Mouse (Mus musculus): ENCODE data around the gene Rcbtb2. TPM values are rescaled to one million over a fixed set of nuclear protein-coding genes. Genes with fewer than 3 reads are reported as not detected.

Rcbtb2 gene
- polyA plus RNA-seq (2017; shearing (Covaris generic)) = 10 to 100 TPM; 69.7 to 91.7 TPM

DNA sequence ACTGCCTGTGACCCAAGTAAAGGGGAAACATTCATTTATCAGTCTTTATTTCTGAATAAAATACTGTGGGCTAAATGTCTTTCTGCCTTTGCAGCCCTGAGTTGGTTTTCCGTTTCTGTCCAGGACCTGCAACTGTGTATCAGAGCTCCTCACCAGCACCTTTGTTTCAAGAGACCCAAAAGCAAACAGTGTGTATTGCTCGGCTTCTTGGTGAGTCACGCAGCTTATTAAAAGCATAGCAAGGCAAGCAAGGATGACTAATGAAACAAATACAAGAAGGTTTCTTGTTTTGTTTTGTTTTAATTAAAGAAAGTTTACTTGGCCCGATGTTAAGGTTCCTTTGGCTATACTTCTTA is at the start of gene Rcbtb2:
Gene Rcbtb2, plus strand, starts transcription at position 115 of the 356 bp plus-strand sequence.

DNA sequence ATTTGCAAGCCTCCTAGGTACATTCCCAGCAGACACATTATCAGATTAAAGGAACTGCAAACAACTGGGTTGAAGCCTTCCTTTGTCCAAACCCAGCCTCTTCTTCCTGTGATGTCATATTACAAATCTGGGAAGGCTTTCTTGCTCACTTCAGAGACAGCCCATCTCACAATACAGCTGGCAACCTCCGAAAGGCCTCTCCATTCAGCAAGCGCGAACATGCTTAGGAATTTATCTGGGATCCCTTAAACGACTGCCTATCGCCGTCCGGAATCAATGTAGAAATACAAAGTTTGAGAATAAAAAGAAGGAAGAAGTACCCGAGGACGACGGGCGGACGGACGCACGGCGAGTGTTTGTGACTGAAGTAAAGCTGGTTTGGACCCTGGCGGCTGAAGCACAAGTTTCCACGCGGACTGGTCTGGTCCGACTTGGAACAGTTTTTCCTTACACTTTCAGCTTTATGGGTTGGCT is 115.0 kb downstream of the Rcbtb2 start, which contains the start of gene Lpar6:
Gene Lpar6, plus strand, starts transcription at position 48 of the 474 bp plus-strand sequence.

Other genes with a start within 250 kb of the Rcbtb2 start
- 10 to 100 TPM; 22.2 to 35.6 TPM for gene Cysltr2, start 73.9 kb upstream of the Rcbtb2 start, polyA plus RNA-seq (2017; shearing (Covaris generic))
- gene Lpar6, start 114.9 kb downstream of the Rcbtb2 start, polyA plus RNA-seq (2017; shearing (Covaris generic)) = 10 to 100 TPM; 13.4 to 30.2 TPM
- 100 to 1,000 TPM in 1 of 2 experiments, 10 to 100 TPM in 1; 65.2 to 113 TPM for gene Rb1, start 202.8 kb downstream of the Rcbtb2 start, polyA plus RNA-seq (2017; shearing (Covaris generic))

Measured in activated CD4-positive, CD25-positive, alpha-beta regulatory T cell (primary cell).